Mouse (Mus musculus) kidney, postnatal 14 days (tissue): Measurements from ENCODE around the gene Xpnpep1.

Experiments
- DNase-seq: peaks from one replicate; pipeline ENCODE4 v3.0.0; 2022; ENCODE audit warnings: mixed read lengths

Gene Xpnpep1

GRCm38 (mm10) chr19:53040164-53041132 lies at the start of gene Xpnpep1:
TSS of gene Xpnpep1 (minus strand) at chr19:53040214.
- no peak for DNase-seq

- DNase-seq, result peak; percentile 56
Observed at GRCm38 (mm10) chr19:53087268-53088143, 47.5 kb upstream of the Xpnpep1 start.

- peak; percentile 32 for DNase-seq
Observed at GRCm38 (mm10) chr19:53086861-53087260, 46.8 kb upstream of the Xpnpep1 start.

- peak; percentile 69 for DNase-seq
Observed at GRCm38 (mm10) chr19:53084735-53085134, 44.7 kb upstream of the Xpnpep1 start.

- DNase-seq, result no peak
Observed at GRCm38 (mm10) chr19:53082862-53083261, 42.8 kb upstream of the Xpnpep1 start.

- DNase-seq, result no peak
Observed at GRCm38 (mm10) chr19:53081339-53081738, 41.3 kb upstream of the Xpnpep1 start.

GRCm38 (mm10) chr19:53080921-53081320 lies 40.9 kb upstream of the Xpnpep1 start:
- peak; percentile 32 for DNase-seq

- DNase-seq, result no peak
Observed at GRCm38 (mm10) chr19:53080487-53080886, 40.5 kb upstream of the Xpnpep1 start.

GRCm38 (mm10) chr19:53080026-53080425 lies 40.0 kb upstream of the Xpnpep1 start:
- peak; percentile 55 for DNase-seq

- no peak for DNase-seq
Observed at GRCm38 (mm10) chr19:53078271-53079085, 38.5 kb upstream of the Xpnpep1 start.

GRCm38 (mm10) chr19:53077278-53077677 lies 37.3 kb upstream of the Xpnpep1 start:
- DNase-seq, result no peak

- DNase-seq, result peak; percentile 63
Observed at GRCm38 (mm10) chr19:53076238-53076981, 36.4 kb upstream of the Xpnpep1 start.

- DNase-seq, result no peak
Observed at GRCm38 (mm10) chr19:53075896-53076237, 35.9 kb upstream of the Xpnpep1 start.

GRCm38 (mm10) chr19:53074899-53075722 lies 35.1 kb upstream of the Xpnpep1 start:
- peak; percentile 84 for DNase-seq

- DNase-seq, result no peak
Observed at GRCm38 (mm10) chr19:53073521-53073920, 33.5 kb upstream of the Xpnpep1 start.

GRCm38 (mm10) chr19:53072406-53072805 lies 32.4 kb upstream of the Xpnpep1 start:
- DNase-seq, result no peak

GRCm38 (mm10) chr19:53071651-53072050 lies 31.6 kb upstream of the Xpnpep1 start:
- no peak for DNase-seq

GRCm38 (mm10) chr19:53070870-53071269 lies 30.9 kb upstream of the Xpnpep1 start:
- no peak for DNase-seq

- DNase-seq, result no peak
Observed at GRCm38 (mm10) chr19:53069451-53069850, 29.4 kb upstream of the Xpnpep1 start.

GRCm38 (mm10) chr19:53066934-53067333 lies 26.9 kb upstream of the Xpnpep1 start:
- peak; percentile 68 for DNase-seq

GRCm38 (mm10) chr19:53066531-53066930 lies 26.5 kb upstream of the Xpnpep1 start:
- peak; percentile 48 for DNase-seq
